8 mouse cellular contexts compared by ENCODE assay signal in the genomic region with DNA sequence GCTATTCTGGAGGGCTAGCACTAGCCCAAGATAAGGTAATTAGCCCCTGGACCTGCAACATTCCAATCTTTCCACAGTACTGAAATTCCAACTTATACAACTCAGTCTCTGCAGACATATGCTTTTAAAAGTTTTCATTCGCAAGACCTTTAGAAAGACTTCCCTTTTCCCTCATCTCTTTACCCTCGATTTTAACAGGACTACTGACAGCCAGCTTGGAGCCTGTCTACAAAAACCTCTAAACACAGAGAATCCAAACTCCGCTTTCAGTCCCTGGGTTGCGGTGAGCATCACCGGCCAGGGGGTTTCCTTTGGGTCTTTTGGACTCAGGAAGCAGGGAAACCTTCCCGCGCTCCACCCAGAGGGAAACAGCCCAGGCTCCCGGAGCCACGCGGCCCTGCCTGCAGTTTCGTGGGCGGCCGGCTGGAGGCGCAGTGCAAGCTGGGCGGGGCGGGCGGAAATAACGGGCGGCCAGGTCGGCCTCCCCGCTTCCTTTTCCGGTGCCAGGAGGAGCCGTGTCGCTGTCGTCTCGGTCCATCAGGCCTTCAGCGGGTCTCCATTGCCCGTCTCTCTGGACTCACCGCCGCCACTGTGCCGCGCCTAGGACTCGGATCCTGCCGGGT. TPM values are rescaled to one million over a fixed set of nuclear protein-coding genes. Genes with fewer than 3 reads are reported as not detected.
DNase-seq lines count a peak whose midpoint lies in the region; ATAC-seq and TF ChIP-seq lines count a peak whose summit lies in the region.

Gene Mapk1ip1l, plus strand, starts transcription at position 482 of the 623 bp plus-strand sequence.

- DNase-seq in MEL-GATA-1-ER (ENCODE audit: extremely low read depth, low read depth): peak; percentile 55
- DNase-seq in cerebellum, adult 8-10 months: peak; percentile 91
- DNase-seq in hindbrain, embryonic 10.5 days (ENCODE audit: low spot score): peak; percentile 95
- DNase-seq in layer of hippocampus, adult 9-11 months: peak; percentile 84
- DNase-seq in lung, postnatal 0 days (ENCODE audit: low spot score): peak; percentile 96
- DNase-seq in ovary, postnatal 14 days (ENCODE audit: low spot score): peak; percentile 95
- DNase-seq in thymus, postnatal 14 days: peak; percentile 91

- peaks cover 23% of the 10 kb centered on the region for H3K4me1 ChIP-seq in hindbrain, embryonic 10.5 days (replicated peaks)
- H3K4me1 ChIP-seq in lung, postnatal 0 days (ENCODE audit: insufficient read depth, low read depth, low read length): peaks cover 9% of the 10 kb centered on the region; the same call in 1 of the 2 replicates

- H3K36me3 ChIP-seq in hindbrain, embryonic 10.5 days: peaks cover 28% of the 10 kb centered on the region
- no peaks in the 10 kb centered on the region for H3K36me3 ChIP-seq in lung, postnatal 0 days (ENCODE audit: insufficient read depth, low read length)

- 2% methylated on average over 34 of the region's 34 CpGs for WGBS in hindbrain, embryonic 10.5 days
- WGBS in lung, postnatal 0 days: 1% methylated on average over 33 of the region's 34 CpGs

- peak within 1 kb of the TSS; percentile 100 for H3K27ac ChIP-seq in hindbrain, embryonic 10.5 days
- peak within 1 kb of the TSS; percentile 98 for H3K27ac ChIP-seq in lung, postnatal 0 days (ENCODE audit: low read length)

- peak; percentile 98 for TF ChIP-seq CTCF in lung, postnatal 0 days (IDR thresholded peaks at IDR 0.05)

- peak within 1 kb of the TSS; percentile 89 for H3K9ac ChIP-seq in lung, postnatal 0 days (replicated peaks; ENCODE audit: low read depth)

- H3K4me3 ChIP-seq in hindbrain, embryonic 10.5 days: peak within 1 kb of the TSS; percentile 99
- H3K4me3 ChIP-seq in lung, postnatal 0 days (ENCODE audit: low read depth, low read length): peak within 1 kb of the TSS; percentile 89

- H3K4me2 ChIP-seq in lung, postnatal 0 days (replicated peaks; ENCODE audit: low read depth, low read length): peak within 1 kb of the TSS; percentile 54

- TF ChIP-seq EP300 in lung, postnatal 0 days (IDR thresholded peaks at IDR 0.05): peak; percentile 44; the same call in 1 of the 2 replicates

- ATAC-seq in frontal cortex, adult (ENCODE audit: low TSS enrichment): peak; percentile 97
- peak; percentile 95 for ATAC-seq in lung, postnatal 0 days

- H3K9me3 ChIP-seq in hindbrain, embryonic 10.5 days: no peaks in the 10 kb centered on the region
- no peaks in the 10 kb centered on the region for H3K9me3 ChIP-seq in lung, postnatal 0 days (ENCODE audit: low read length)

- H3K27me3 ChIP-seq in hindbrain, embryonic 10.5 days (ENCODE audit: insufficient read depth, poor library complexity, severe bottlenecking): no peaks in the 10 kb centered on the region
- H3K27me3 ChIP-seq in lung, postnatal 0 days (replicated peaks; ENCODE audit: insufficient read depth, low read length): no peaks in the 10 kb centered on the region

RNA-seq across cellular contexts. Expression of gene Mapk1ip1l, which starts in this region (rescaled TPM):
- polyA plus RNA-seq in hindbrain, embryonic 10.5 days (2016; fragmentation: Nextera tagmentation; extraction: Ambion mirVana): 72.0 and 104 TPM in 2 replicates
- 19.9 and 23.9 TPM in 2 replicates for polyA plus RNA-seq in lung, postnatal 0 days (2015; fragmentation: Nextera tagmentation; extraction: Ambion mirVana)

Comparison
In these comparisons a context has a peak if more than half of its experiments do, and no peak if none do; other contexts are left out.
1. Peak in every context shown above with its lines: DNase-seq, ATAC-seq, H3K4me3 ChIP-seq and H3K27ac ChIP-seq.